Mouse (Mus musculus) forebrain, embryonic 16.5 days (tissue): Measurements from ENCODE around the gene Psip1. TPM values are rescaled to one million over a fixed set of nuclear protein-coding genes. Genes with fewer than 3 reads are reported as not detected.

Source experiments
- ATAC-seq: fragments of 200-750 bp; cut with Nextera tagmentation; 2 replicates; pipeline ENCODE4 v1.8.0; 2017; ENCODE audit warnings: mild to moderate bottlenecking, moderate library complexity
- H3K27ac ChIP-seq: fragments of 300-500 bp; sonication (generic); 2 replicates; pipeline ENCODE4 v1.5.1; 2014; ENCODE audit warnings: low read length, control low read depth
- H3K27me3 ChIP-seq: fragments of 300-500 bp; sonication (generic); replicated peaks from 2 replicates; pipeline ENCODE4 v1.6.1; 2014; ENCODE audit warnings: low read length; ENCODE audit not compliant: control insufficient read depth, insufficient read depth
- H3K36me3 ChIP-seq: fragments of 300-500 bp; sonication (generic); 2 replicates; pipeline ENCODE4 v1.6.1; 2014; ENCODE audit not compliant: control insufficient read depth, insufficient read depth
- H3K4me1 ChIP-seq: fragments of 300-500 bp; sonication (generic); replicated peaks from 2 replicates; pipeline ENCODE4 v1.6.1; 2014; ENCODE audit warnings: low read length; ENCODE audit not compliant: control insufficient read depth, insufficient read depth
- H3K4me2 ChIP-seq: fragments of 300-500 bp; sonication (generic); 2 replicates; pipeline ENCODE4 v1.6.1; 2014; ENCODE audit warnings: mild to moderate bottlenecking, low read length, control low read depth
- H3K4me3 ChIP-seq: fragments of 300-500 bp; sonication (generic); replicated peaks from 2 replicates; pipeline ENCODE4 v1.5.1; 2014; ENCODE audit warnings: mild to moderate bottlenecking, low read length, control low read depth
- H3K9ac ChIP-seq: fragments of 300-500 bp; sonication (generic); replicated peaks from 2 replicates; pipeline ENCODE4 v1.6.1; 2014; ENCODE audit warnings: low read depth, low read length, control low read depth
- H3K9me3 ChIP-seq: fragments of 300-500 bp; sonication (generic); 2 replicates; pipeline ENCODE4 v1.6.1; 2016; ENCODE audit warnings: low read length; ENCODE audit not compliant: control insufficient read depth
- WGBS: fragments of 180-500 bp; shearing (Covaris S2); extraction: QIAGEN DNeasy Blood & Tissue Kit; methylation state at CpG from one replicate; pipeline ENCODE4 v1.1.7; 2014; 5-methylcytosine and 5-hydroxymethylcytosine counted together
- polyA plus RNA-seq: library from polyadenylated mRNA; unstranded; fragments of >200 nt; fragmentation: Nextera tagmentation; extraction: Ambion mirVana; gene quantifications from 2 replicates; pipeline ENCODE4 v1.2.1, GENCODE M21; 2015

Psip1 gene
- polyA plus RNA-seq, 1 experiment from 2014 or later, result 281 TPM

GRCm38 (mm10) chr4:83485735-83486116 is 533 bp downstream of the Psip1 start:
- WGBS, result under 1% methylated on average over 27 of the region's 40 CpGs
- no peaks in the 10 kb centered on the region for H3K9me3 ChIP-seq
- H3K27ac ChIP-seq, result peak overlapping the region; percentile 100
- H3K4me3 ChIP-seq, result peak overlapping the region; percentile 63
- no peaks in the 10 kb centered on the region for H3K27me3 ChIP-seq
- peaks cover 7% of the 10 kb centered on the region; the same call in 1 of the 2 replicates for H3K36me3 ChIP-seq
- peak; percentile 78 for ATAC-seq
- peak overlapping the region; percentile 88 for H3K4me2 ChIP-seq
- H3K9ac ChIP-seq, result peak overlapping the region; percentile 95
- H3K4me1 ChIP-seq, result peaks cover 21% of the 10 kb centered on the region

- no peak for ATAC-seq
These were observed 1.0 kb downstream of the Psip1 start for GRCm38 (mm10) chr4:83485250-83485649.

GRCm38 (mm10) chr4:83468208-83468607 is 18.1 kb downstream of the Psip1 start:
- H3K9me3 ChIP-seq, result no peaks in the 10 kb centered on the region
- no peak overlapping the region for H3K27ac ChIP-seq
- 60% methylated on average over 3 of the region's 3 CpGs for WGBS
- peaks cover 45% of the 10 kb centered on the region for H3K36me3 ChIP-seq
- no peaks in the 10 kb centered on the region; the same call in 1 of the 2 replicates for H3K4me1 ChIP-seq
- H3K27me3 ChIP-seq, result no peaks in the 10 kb centered on the region
- H3K9ac ChIP-seq, result no peak overlapping the region
- no peak overlapping the region for H3K4me3 ChIP-seq
- H3K4me2 ChIP-seq, result no peak overlapping the region
- peak; percentile 34; the same call in 1 of the 2 replicates for ATAC-seq

More at GRCm38 (mm10) chr4:83485250-83485649, 1.0 kb downstream of the Psip1 start:
- peak overlapping the region; percentile 88 for H3K4me2 ChIP-seq
- H3K4me3 ChIP-seq, result peak overlapping the region; percentile 63
- peaks cover 7% of the 10 kb centered on the region; the same call in 1 of the 2 replicates for H3K36me3 ChIP-seq
- no peak overlapping the region; the same call in 1 of the 2 replicates for H3K27ac ChIP-seq
- peak overlapping the region; percentile 95 for H3K9ac ChIP-seq
- no peaks in the 10 kb centered on the region for H3K27me3 ChIP-seq
- WGBS, result 14% methylated on average over 12 of the region's 12 CpGs
- H3K9me3 ChIP-seq, result no peaks in the 10 kb centered on the region
- H3K4me1 ChIP-seq, result peaks cover 21% of the 10 kb centered on the region

GRCm38 (mm10) chr4:83467615-83468014 is 18.6 kb downstream of the Psip1 start:
- Histone ChIP-seq H3K9me3 (no peaks in the 10 kb centered on the region), H3K27me3 (no peaks in the 10 kb centered on the region), H3K4me2 (no peak overlapping the region), H3K36me3 (peaks cover 48% of the 10 kb centered on the region), H3K4me1 (no peaks in the 10 kb centered on the region; the same call in 1 of the 2 replicates), H3K27ac (no peak overlapping the region; the same call in 1 of the 2 replicates), H3K9ac (no peak overlapping the region), H3K4me3 (no peak overlapping the region)
- WGBS, result 76% methylated on average over 7 of the region's 7 CpGs
- peak; percentile 41 for ATAC-seq

- Histone ChIP-seq H3K27me3 (no peaks in the 10 kb centered on the region), H3K4me2 (no peak overlapping the region), H3K9me3 (no peaks in the 10 kb centered on the region), H3K9ac (no peak overlapping the region), H3K4me1 (no peaks in the 10 kb centered on the region; the same call in 1 of the 2 replicates), H3K4me3 (no peak overlapping the region), H3K27ac (no peak overlapping the region), H3K36me3 (peaks cover 35% of the 10 kb centered on the region)
- ATAC-seq, result no peak
- 86% methylated on average over 7 of the region's 7 CpGs for WGBS
These were observed 21.4 kb downstream of the Psip1 start for GRCm38 (mm10) chr4:83464827-83465226.

GRCm38 (mm10) chr4:83460106-83460505 is 26.2 kb downstream of the Psip1 start:
- no peak for ATAC-seq
- H3K4me1 ChIP-seq, result no peaks in the 10 kb centered on the region
- 92% methylated on average over 5 of the region's 5 CpGs for WGBS

GRCm38 (mm10) chr4:83450785-83451184 is 35.5 kb downstream of the Psip1 start:
- 83% methylated on average over 4 of the region's 4 CpGs for WGBS
- Histone ChIP-seq H3K4me3 (no peak overlapping the region), H3K9me3 (no peaks in the 10 kb centered on the region), H3K36me3 (peaks cover 35% of the 10 kb centered on the region), H3K27me3 (no peaks in the 10 kb centered on the region), H3K27ac (no peak overlapping the region), H3K9ac (no peak overlapping the region), H3K4me2 (no peak overlapping the region), H3K4me1 (no peaks in the 10 kb centered on the region)
- ATAC-seq, result no peak

More at GRCm38 (mm10) chr4:83460106-83460505, 26.2 kb downstream of the Psip1 start:
- H3K36me3 ChIP-seq, result peaks cover 43% of the 10 kb centered on the region
- H3K27me3 ChIP-seq, result no peaks in the 10 kb centered on the region
- H3K9ac ChIP-seq, result no peak overlapping the region
- no peak overlapping the region for H3K27ac ChIP-seq
- no peak overlapping the region for H3K4me2 ChIP-seq
- H3K4me3 ChIP-seq, result no peak overlapping the region
- no peaks in the 10 kb centered on the region for H3K9me3 ChIP-seq

- Histone ChIP-seq H3K4me1 (no peaks in the 10 kb centered on the region), H3K9me3 (no peaks in the 10 kb centered on the region), H3K36me3 (peaks cover 33% of the 10 kb centered on the region), H3K4me3 (no peak overlapping the region), H3K27ac (no peak overlapping the region), H3K27me3 (no peaks in the 10 kb centered on the region), H3K4me2 (no peak overlapping the region), H3K9ac (no peak overlapping the region)
- WGBS, result 84% methylated on average over 4 of the region's 4 CpGs
- no peak for ATAC-seq
These were observed 45.2 kb downstream of the Psip1 start for GRCm38 (mm10) chr4:83441050-83441449.

- Histone ChIP-seq H3K9ac (no peak overlapping the region), H3K4me2 (no peak overlapping the region), H3K4me3 (no peak overlapping the region), H3K9me3 (no peaks in the 10 kb centered on the region), H3K4me1 (no peaks in the 10 kb centered on the region), H3K36me3 (peaks cover 37% of the 10 kb centered on the region), H3K27me3 (no peaks in the 10 kb centered on the region), H3K27ac (no peak overlapping the region)
- WGBS, result 61% methylated on average over 5 of the region's 5 CpGs
- peak; percentile 23; the same call in 1 of the 2 replicates for ATAC-seq
These were observed 47.2 kb downstream of the Psip1 start for GRCm38 (mm10) chr4:83439045-83439444.

- no peak for ATAC-seq
- no peak overlapping the region for H3K4me3 ChIP-seq
- H3K27ac ChIP-seq, result no peak overlapping the region
- no peaks in the 10 kb centered on the region for H3K9me3 ChIP-seq
- H3K4me2 ChIP-seq, result no peak overlapping the region
- no peaks in the 10 kb centered on the region for H3K4me1 ChIP-seq
- no peak overlapping the region for H3K9ac ChIP-seq
- H3K36me3 ChIP-seq, result peaks cover 41% of the 10 kb centered on the region
- H3K27me3 ChIP-seq, result no peaks in the 10 kb centered on the region
These were observed 48.1 kb downstream of the Psip1 start for GRCm38 (mm10) chr4:83438116-83438515.
